Mouse (Mus musculus) heart, postnatal 0 days (tissue): ENCODE results near the gene Fgfr2.

Experiments
- CTCF ChIP-seq: IDR thresholded peaks from 2 replicates; pipeline ENCODE4 v1.5.1; 2016; ENCODE audit warnings: antibody characterized with exemption, control low read depth, low read depth
- EP300 ChIP-seq: IDR thresholded peaks from 2 replicates; pipeline ENCODE4 v1.6.1; 2016; ENCODE audit warnings: antibody characterized with exemption, low read depth

DNA sequence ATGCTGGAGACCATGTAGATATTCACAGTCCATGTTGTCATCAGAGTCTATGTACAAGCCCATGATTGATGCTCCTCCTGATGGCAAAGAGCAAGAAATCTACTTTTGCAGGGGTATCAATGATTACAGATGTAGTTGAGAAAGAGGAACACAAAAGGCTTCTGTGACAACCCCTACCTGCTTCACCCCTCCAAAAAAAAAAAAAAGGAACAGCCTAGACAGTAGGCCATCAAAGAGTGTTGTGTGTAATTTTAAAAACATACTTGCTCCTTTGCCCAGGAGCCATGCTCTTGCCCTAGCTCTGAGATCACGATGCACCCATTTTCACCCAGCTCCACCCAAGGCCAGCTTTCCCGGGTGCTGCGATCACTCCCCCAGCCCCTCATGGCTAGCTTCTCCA, 626.0 kb downstream of the Fgfr2 start:
- no peak for TF ChIP-seq CTCF
- TF ChIP-seq EP300: no peak
